ENCODE assay signal across 8 mouse cellular contexts in genomic region chrX:38473537-38474299, GRCm38 (mm10). TPM values are rescaled to one million over a fixed set of nuclear protein-coding genes. Genes with fewer than 3 reads are reported as not detected.
DNase-seq lines count a peak whose midpoint lies in the region; ATAC-seq and TF ChIP-seq lines count a peak whose summit lies in the region.

No protein-coding gene starts in this region.

- H3K9ac ChIP-seq in ES-E14 (ENCODE audit: insufficient read depth, low read depth, low read length, poor library complexity, severe bottlenecking): peak overlapping the region; percentile 78
- H3K9ac ChIP-seq in forebrain, embryonic 16.5 days (replicated peaks; ENCODE audit: low read depth, low read length): peak overlapping the region; percentile 42
- H3K9ac ChIP-seq in lung, embryonic 15.5 days: peak overlapping the region; percentile 42

- 14% methylated on average over 32 of the region's 32 CpGs for WGBS in forebrain, embryonic 16.5 days
- WGBS in lung, embryonic 15.5 days: 13% methylated on average over 32 of the region's 32 CpGs

- peak overlapping the region; percentile 71 to 74 for H3K4me3 ChIP-seq in ES-E14 (ENCODE audit: insufficient read depth in 1 of 2, low read depth in 1 of 2, low read length in 2 of 2, poor library complexity in 1 of 2, severe bottlenecking in 1 of 2)
- H3K4me3 ChIP-seq in forebrain, embryonic 16.5 days (replicated peaks; ENCODE audit: low read length): peak overlapping the region; percentile 62
- H3K4me3 ChIP-seq in lung, embryonic 15.5 days: peak overlapping the region; percentile 50

- H3K27ac ChIP-seq in ES-E14 (ENCODE audit: insufficient read depth, low read depth, low read length, poor library complexity, severe bottlenecking): peak overlapping the region; percentile 92
- H3K27ac ChIP-seq in forebrain, embryonic 16.5 days (ENCODE audit: low read length): peak overlapping the region; percentile 33; the same call in 1 of the 2 replicates
- H3K27ac ChIP-seq in lung, embryonic 15.5 days: peak overlapping the region; percentile 96

- peak; percentile 93 for ATAC-seq in forebrain, embryonic 16.5 days
- ATAC-seq in lung, embryonic 15.5 days (ENCODE audit: borderline replicate concordance, extremely low read depth, low FRiP score, low TSS enrichment): peak; percentile 99

- H3K4me1 ChIP-seq in ES-E14 (ENCODE audit: control insufficient read depth in 2 of 2, insufficient read depth in 2 of 2, low read length in 2 of 2, poor library complexity in 1 of 2): peaks cover 0 to 5% of the 10 kb centered on the region in 2 experiments; a peak in 2 of 4 replicates
- no peaks in the 10 kb centered on the region for H3K4me1 ChIP-seq in forebrain, embryonic 16.5 days (replicated peaks; ENCODE audit: control insufficient read depth, insufficient read depth, low read length)
- H3K4me1 ChIP-seq in lung, embryonic 15.5 days: no peaks in the 10 kb centered on the region

- no peaks in the 10 kb centered on the region for H3K36me3 ChIP-seq in ES-E14 (ENCODE audit: control insufficient read depth, insufficient read depth, low read length, poor library complexity, severe bottlenecking)
- no peaks in the 10 kb centered on the region for H3K36me3 ChIP-seq in forebrain, embryonic 16.5 days (ENCODE audit: control insufficient read depth, insufficient read depth)
- no peaks in the 10 kb centered on the region for H3K36me3 ChIP-seq in lung, embryonic 15.5 days

- no peaks in the 10 kb centered on the region for H3K9me3 ChIP-seq in ES-E14 (ENCODE audit: control insufficient read depth, insufficient read depth, low read depth, low read length)
- no peaks in the 10 kb centered on the region for H3K9me3 ChIP-seq in forebrain, embryonic 16.5 days (ENCODE audit: control insufficient read depth, low read length)
- H3K9me3 ChIP-seq in lung, embryonic 15.5 days: no peaks in the 10 kb centered on the region

- DNase-seq in ES-E14 (ENCODE audit: low read depth, low spot score): peak; percentile 79
- peak; percentile 63 to 66 for DNase-seq in cerebellum, adult 18-20 months
- DNase-seq in heart, postnatal 4 days: peak; percentile 80
- peak; percentile 14 to 50 for DNase-seq in layer of hippocampus, adult 8-10 months (ENCODE audit: low spot score in 2 of 2)
- DNase-seq in ovary, adult 18-20 months (ENCODE audit: low spot score): peak; percentile 65
- DNase-seq in thymus, postnatal 0 days (ENCODE audit: low spot score): peak; percentile 49

- no peaks in the 10 kb centered on the region for H3K27me3 ChIP-seq in forebrain, embryonic 16.5 days (replicated peaks; ENCODE audit: control insufficient read depth, insufficient read depth, low read length)
- H3K27me3 ChIP-seq in lung, embryonic 15.5 days: no peaks in the 10 kb centered on the region

- H3K4me2 ChIP-seq in forebrain, embryonic 16.5 days (ENCODE audit: low read length): peak overlapping the region; percentile 49
- peak overlapping the region; percentile 51 for H3K4me2 ChIP-seq in lung, embryonic 15.5 days

- in situ Hi-C loops in ES-E14 (cut with MboI; ENCODE audit: low sequenced_read_pairs in 2 of 2, unreplicated experiment in 2 of 2): no loop called here

TF ChIP-seq in ES-E14, 5 proteins besides CTCF, POLR2A, EP300 and RAD21:
- TF ChIP-seq MAFK (IDR thresholded peaks at IDR 0.05; ENCODE audit: insufficient read depth, low read depth, low read length) (peak; percentile 99), ZNF384 (IDR thresholded peaks at IDR 0.05; ENCODE audit: low read depth, low read length) (peak; percentile 97), HCFC1 (IDR thresholded peaks at IDR 0.05; ENCODE audit: borderline replicate concordance, insufficient read depth, low read length) (no peak)
TF ChIP-seq in ES-E14: peak in this region for 2.

RNA-seq across cellular contexts. Expression of gene Lamp2, which starts 17.5 kb away (rescaled TPM):
- 33.1 and 34.0 TPM in 2 replicates for total RNA-seq in ES-E14 (2012; rRNA removed)
- 46.7 and 55.4 TPM in 2 replicates for polyA plus RNA-seq in forebrain, embryonic 16.5 days (2015; fragmentation: Nextera tagmentation; extraction: Ambion mirVana)
- 100 to 1,000 TPM; 144 TPM for total RNA-seq in heart, postnatal 4 days (2021)
- 100 to 1,000 TPM in 2 of 4 experiments, 10 to 100 TPM in 2; 84.7 to 126 (median 103) TPM for total RNA-seq in layer of hippocampus, adult 8-10 months (2022)
- 127 and 137 TPM in 2 replicates for polyA plus RNA-seq in lung, embryonic 15.5 days (2015; fragmentation: Nextera tagmentation; extraction: Ambion mirVana)
- 220 and 244 TPM in 2 replicates for polyA plus RNA-seq in thymus, postnatal 0 days (2015; fragmentation: Nextera tagmentation; extraction: Ambion mirVana)

Comparison
In these comparisons a context has a peak if more than half of its experiments do, and no peak if none do; other contexts are left out.
1. Peak in every context shown above with its lines: DNase-seq, ATAC-seq, H3K4me3 ChIP-seq and H3K27ac ChIP-seq.
2. H3K27ac ChIP-seq: peak in every context shown above with its lines; median percentile 96 in lung, embryonic 15.5 days; 92 in ES-E14; 33 in forebrain, embryonic 16.5 days.